Mouse (Mus musculus): Measurements from ENCODE around the gene Fbxo2. TPM values are rescaled to one million over a fixed set of nuclear protein-coding genes. Genes with fewer than 3 reads are reported as not detected.

The Fbxo2 gene
- total and polyA plus RNA-seq, 2 experiments = 0.18 to 0.23 TPM

GRCm38 (mm10) chr4:148128241-148128640, 32.2 kb upstream of the Fbxo2 start:
- TF ChIP-seq POLR2A (IDR thresholded peaks at IDR 0.05; ENCODE audit: extremely low read depth, insufficient read depth, low read length) (no peak), CTCF (IDR thresholded peaks at IDR 0.05; ENCODE audit: low read depth, low read length) (no peak)
- no peak overlapping the region for H3K9ac ChIP-seq (ENCODE audit: low read depth, low read length)
- H3K4me1 ChIP-seq (ENCODE audit: control insufficient read depth, insufficient read depth, low read length) = no peaks in the 10 kb centered on the region
- H3K79me2 ChIP-seq (ENCODE audit: control insufficient read depth, insufficient read depth, low read length) = no peaks in the 10 kb centered on the region
- H3K27me3 ChIP-seq (ENCODE audit: control insufficient read depth, insufficient read depth, low read length) = peaks cover 14% of the 10 kb centered on the region
- H3K27ac ChIP-seq (replicated peaks; ENCODE audit: insufficient read depth, low read depth, low read length) = no peak overlapping the region
- H3K36me3 ChIP-seq (ENCODE audit: control insufficient read depth, insufficient read depth, low read length) = no peaks in the 10 kb centered on the region
- no peak overlapping the region for H3K4me3 ChIP-seq (ENCODE audit: insufficient read depth, low read depth, low read length)
- DNase-seq (ENCODE audit: extremely low read depth, low read depth, low spot score) = no peak
- 43% methylated on average over 1 of the region's 1 CpGs for WGBS

GRCm38 (mm10) chr4:148128672-148129071, 31.7 kb upstream of the Fbxo2 start:
- H3K4me3 ChIP-seq (ENCODE audit: insufficient read depth, low read depth, low read length) = no peak overlapping the region
- DNase-seq (ENCODE audit: extremely low read depth, low read depth, low spot score) = no peak
- peaks cover 14% of the 10 kb centered on the region for H3K27me3 ChIP-seq (ENCODE audit: control insufficient read depth, insufficient read depth, low read length)
- no peak for TF ChIP-seq POLR2A (IDR thresholded peaks at IDR 0.05; ENCODE audit: extremely low read depth, insufficient read depth, low read length)
- H3K36me3 ChIP-seq (ENCODE audit: control insufficient read depth, insufficient read depth, low read length) = no peaks in the 10 kb centered on the region
- 62% methylated on average over 2 of the region's 2 CpGs for WGBS
- H3K27ac ChIP-seq (replicated peaks; ENCODE audit: insufficient read depth, low read depth, low read length) = no peak overlapping the region
- H3K79me2 ChIP-seq (ENCODE audit: control insufficient read depth, insufficient read depth, low read length) = no peaks in the 10 kb centered on the region
- H3K4me1 ChIP-seq (ENCODE audit: control insufficient read depth, insufficient read depth, low read length) = no peaks in the 10 kb centered on the region
- no peak overlapping the region for H3K9ac ChIP-seq (ENCODE audit: low read depth, low read length)

GRCm38 (mm10) chr4:148130133-148130532, 30.3 kb upstream of the Fbxo2 start, which contains the start of gene Mad2l2:
TSS of gene Mad2l2 (plus strand) at chr4:148130384.
- WGBS = 2% methylated on average over 18 of the region's 18 CpGs
- no peaks in the 10 kb centered on the region for H3K4me1 ChIP-seq (ENCODE audit: control insufficient read depth, insufficient read depth, low read length)
- H3K36me3 ChIP-seq (ENCODE audit: control insufficient read depth, insufficient read depth, low read length) = no peaks in the 10 kb centered on the region
- TF ChIP-seq CTCF (IDR thresholded peaks at IDR 0.05; ENCODE audit: low read depth, low read length) (no peak), POLR2A (IDR thresholded peaks at IDR 0.05; ENCODE audit: extremely low read depth, insufficient read depth, low read length) (no peak)
- peaks cover 14% of the 10 kb centered on the region for H3K27me3 ChIP-seq (ENCODE audit: control insufficient read depth, insufficient read depth, low read length)
- DNase-seq (ENCODE audit: extremely low read depth, low read depth, low spot score) = no peak
- no peaks in the 10 kb centered on the region for H3K79me2 ChIP-seq (ENCODE audit: control insufficient read depth, insufficient read depth, low read length)
- no peak within 1 kb of the TSS for H3K9ac ChIP-seq (ENCODE audit: low read depth, low read length)
- H3K27ac ChIP-seq (replicated peaks; ENCODE audit: insufficient read depth, low read depth, low read length) = no peak within 1 kb of the TSS
- H3K4me3 ChIP-seq (ENCODE audit: insufficient read depth, low read depth, low read length) = no peak within 1 kb of the TSS

- DNase-seq (ENCODE audit: extremely low read depth, low read depth, low spot score) = no peak
These were observed 29.6 kb upstream of the Fbxo2 start, which contains the start of gene Draxin for GRCm38 (mm10) chr4:148130561-148131413. TSS of gene Draxin (minus strand) at chr4:148130698.

GRCm38 (mm10) chr4:148131497-148132081, 28.8 kb upstream of the Fbxo2 start:
- H3K27ac ChIP-seq (replicated peaks; ENCODE audit: insufficient read depth, low read depth, low read length) = no peak overlapping the region
- H3K4me1 ChIP-seq (ENCODE audit: control insufficient read depth, insufficient read depth, low read length) = no peaks in the 10 kb centered on the region
- WGBS = 4% methylated on average over 21 of the region's 21 CpGs
- H3K79me2 ChIP-seq (ENCODE audit: control insufficient read depth, insufficient read depth, low read length) = no peaks in the 10 kb centered on the region
- H3K36me3 ChIP-seq (ENCODE audit: control insufficient read depth, insufficient read depth, low read length) = no peaks in the 10 kb centered on the region
- H3K27me3 ChIP-seq (ENCODE audit: control insufficient read depth, insufficient read depth, low read length) = peaks cover 14% of the 10 kb centered on the region
- no peak overlapping the region for H3K4me3 ChIP-seq (ENCODE audit: insufficient read depth, low read depth, low read length)
- DNase-seq (ENCODE audit: extremely low read depth, low read depth, low spot score) = no peak
- no peak overlapping the region for H3K9ac ChIP-seq (ENCODE audit: low read depth, low read length)
- no peak for TF ChIP-seq CTCF (IDR thresholded peaks at IDR 0.05; ENCODE audit: low read depth, low read length)
- TF ChIP-seq POLR2A (IDR thresholded peaks at IDR 0.05; ENCODE audit: extremely low read depth, insufficient read depth, low read length) = no peak

More at GRCm38 (mm10) chr4:148130561-148131413, 29.6 kb upstream of the Fbxo2 start, which contains the start of gene Draxin:
- Histone ChIP-seq H3K27me3 (ENCODE audit: control insufficient read depth, insufficient read depth, low read length) (peaks cover 14% of the 10 kb centered on the region), H3K36me3 (ENCODE audit: control insufficient read depth, insufficient read depth, low read length) (no peaks in the 10 kb centered on the region), H3K9ac (ENCODE audit: low read depth, low read length) (no peak within 1 kb of the TSS), H3K27ac (replicated peaks; ENCODE audit: insufficient read depth, low read depth, low read length) (no peak within 1 kb of the TSS), H3K79me2 (ENCODE audit: control insufficient read depth, insufficient read depth, low read length) (no peaks in the 10 kb centered on the region), H3K4me3 (ENCODE audit: insufficient read depth, low read depth, low read length) (no peak within 1 kb of the TSS), H3K4me1 (ENCODE audit: control insufficient read depth, insufficient read depth, low read length) (no peaks in the 10 kb centered on the region)
- WGBS = 2% methylated on average over 70 of the region's 87 CpGs
- no peak for TF ChIP-seq POLR2A (IDR thresholded peaks at IDR 0.05; ENCODE audit: extremely low read depth, insufficient read depth, low read length)

GRCm38 (mm10) chr4:148134988-148135387, 25.4 kb upstream of the Fbxo2 start:
- 58% methylated on average over 8 of the region's 8 CpGs for WGBS
- DNase-seq (ENCODE audit: extremely low read depth, low read depth, low spot score) = no peak
- no peak for TF ChIP-seq POLR2A (IDR thresholded peaks at IDR 0.05; ENCODE audit: extremely low read depth, insufficient read depth, low read length)
- no peak for TF ChIP-seq CTCF (IDR thresholded peaks at IDR 0.05; ENCODE audit: low read depth, low read length)

More at GRCm38 (mm10) chr4:148134988-148135387, 25.4 kb upstream of the Fbxo2 start:
- no peaks in the 10 kb centered on the region for H3K79me2 ChIP-seq (ENCODE audit: control insufficient read depth, insufficient read depth, low read length)
- H3K27ac ChIP-seq (replicated peaks; ENCODE audit: insufficient read depth, low read depth, low read length) = no peak overlapping the region
- no peak overlapping the region for H3K4me3 ChIP-seq (ENCODE audit: insufficient read depth, low read depth, low read length)
- H3K36me3 ChIP-seq (ENCODE audit: control insufficient read depth, insufficient read depth, low read length) = no peaks in the 10 kb centered on the region
- no peaks in the 10 kb centered on the region for H3K4me1 ChIP-seq (ENCODE audit: control insufficient read depth, insufficient read depth, low read length)
- H3K27me3 ChIP-seq (ENCODE audit: control insufficient read depth, insufficient read depth, low read length) = peaks cover 11% of the 10 kb centered on the region
- H3K9ac ChIP-seq (ENCODE audit: low read depth, low read length) = no peak overlapping the region
